Mouse (Mus musculus) liver, embryonic 14.5 days (tissue): ENCODE measurements around the gene Treml1.

Source experiments
- CTCF ChIP-seq: IDR thresholded peaks from 2 replicates; pipeline ENCODE4 v1.5.1; 2016; ENCODE audit warnings: antibody characterized with exemption, low read depth, control low read depth
- EP300 ChIP-seq: IDR thresholded peaks from 2 replicates; pipeline ENCODE4 v1.6.1; 2016; ENCODE audit warnings: antibody characterized with exemption, low read depth

- no peak for TF ChIP-seq CTCF
- TF ChIP-seq EP300 = peak; percentile 28; the same call in 1 of the 2 replicates
Measured at GRCm38 (mm10) chr17:48321279-48321678, 38.4 kb upstream of the Treml1 start.
